Mouse (Mus musculus): Measurements from ENCODE around the gene Dusp1.

DNA sequence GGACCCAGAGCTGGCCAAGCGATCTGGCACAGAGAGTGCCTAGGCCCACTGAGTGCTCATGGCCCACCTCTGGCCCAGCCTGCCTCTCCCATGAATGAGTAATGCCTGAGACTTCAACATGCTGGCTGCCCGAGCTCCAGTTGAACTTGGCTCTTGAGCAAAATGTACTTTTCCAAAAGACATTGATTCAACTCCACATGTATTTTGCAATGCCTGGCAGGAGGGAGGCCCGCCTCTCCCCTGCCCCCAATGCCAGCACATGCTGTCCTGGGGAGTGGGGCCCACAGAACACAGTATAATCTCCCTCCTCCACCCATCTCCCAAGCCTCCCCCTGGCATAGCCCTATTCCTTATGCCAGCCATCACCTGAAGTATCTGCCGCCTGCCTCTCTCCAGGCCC is 30.6 kb upstream of the Dusp1 start:
- TF ChIP-seq CTCF (IDR thresholded peaks at IDR 0.05) (no peak), EP300 (IDR thresholded peaks at IDR 0.05; ENCODE audit: insufficient read depth, low read depth, low read length) (peak; percentile 29; the same call in 1 of the 2 replicates)

All from heart, adult 2 months (tissue).